Mouse (Mus musculus): ENCODE results near the gene Slc13a2. TPM values are rescaled to one million over a fixed set of nuclear protein-coding genes. Genes with fewer than 3 reads are reported as not detected.

Slc13a2 gene
- polyA plus RNA-seq, 1 experiment, result not detected

DNA sequence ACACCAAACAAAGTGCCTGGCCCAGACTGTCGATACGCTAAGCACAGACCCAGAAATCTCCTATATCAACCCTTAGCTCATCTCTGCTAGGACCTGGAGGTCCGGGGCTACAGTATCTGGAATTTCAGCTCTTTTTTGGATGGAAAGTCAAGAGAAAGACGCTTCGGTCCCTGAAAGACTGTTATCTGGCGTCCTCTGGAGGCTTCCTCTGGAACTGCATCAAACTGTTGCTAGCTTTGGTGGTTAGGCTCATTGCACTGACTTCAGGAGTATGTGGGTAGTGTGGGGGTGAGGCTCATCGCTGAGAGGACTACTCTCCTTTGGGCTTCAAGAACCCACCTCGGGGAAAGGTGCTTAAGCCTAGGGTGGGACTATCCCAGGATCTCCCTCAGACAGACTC is 22.3 kb downstream of the Slc13a2 start:
- TF ChIP-seq CTCF (IDR thresholded peaks at IDR 0.05; ENCODE audit: control insufficient read depth, insufficient read depth, low read length) (peak; percentile 52; the same call in 1 of the 2 replicates), POLR2A (IDR thresholded peaks at IDR 0.05; ENCODE audit: borderline replicate concordance, control insufficient read depth, low read depth, low read length) (no peak)
- Histone ChIP-seq H3K27ac (ENCODE audit: control insufficient read depth, insufficient read depth, low read depth, low read length, poor library complexity) (no peak overlapping the region), H3K4me3 (replicated peaks; ENCODE audit: control insufficient read depth, low read depth, low read length) (no peak overlapping the region), H3K4me1 (ENCODE audit: control insufficient read depth, insufficient read depth, low read length) (no peaks in the 10 kb centered on the region; the same call in 1 of the 2 replicates)
- WGBS, result 12% methylated on average over 8 of the region's 8 CpGs

DNA sequence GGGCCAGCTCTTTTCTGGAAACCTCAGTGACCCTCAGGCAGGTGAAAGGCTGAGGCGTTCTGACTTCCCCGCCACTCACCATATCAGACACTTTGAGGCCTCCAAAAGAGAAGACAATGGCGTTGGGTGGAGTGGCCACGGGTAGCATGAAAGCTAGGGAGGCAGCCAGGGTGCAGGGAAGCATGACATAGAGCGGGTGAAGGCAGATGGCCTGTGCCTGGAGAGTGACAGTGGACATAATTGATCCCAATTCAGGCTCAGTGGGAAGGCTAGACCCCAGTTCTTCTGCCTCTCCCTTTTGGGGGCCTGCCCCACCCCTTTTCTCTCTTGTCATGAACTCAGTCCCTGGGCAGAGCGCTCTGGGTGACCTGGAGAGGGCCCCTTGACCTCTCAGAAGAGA is 23.8 kb downstream of the Slc13a2 start:
- TF ChIP-seq CTCF (IDR thresholded peaks at IDR 0.05; ENCODE audit: control insufficient read depth, insufficient read depth, low read length), result no peak
- no peak for TF ChIP-seq POLR2A (IDR thresholded peaks at IDR 0.05; ENCODE audit: borderline replicate concordance, control insufficient read depth, low read depth, low read length)
- no peaks in the 10 kb centered on the region; the same call in 1 of the 2 replicates for H3K4me1 ChIP-seq (ENCODE audit: control insufficient read depth, insufficient read depth, low read length)
- 78% methylated on average over 6 of the region's 6 CpGs for WGBS
- no peak overlapping the region for H3K27ac ChIP-seq (ENCODE audit: control insufficient read depth, insufficient read depth, low read depth, low read length, poor library complexity)
- no peak overlapping the region for H3K4me3 ChIP-seq (replicated peaks; ENCODE audit: control insufficient read depth, low read depth, low read length)

DNA sequence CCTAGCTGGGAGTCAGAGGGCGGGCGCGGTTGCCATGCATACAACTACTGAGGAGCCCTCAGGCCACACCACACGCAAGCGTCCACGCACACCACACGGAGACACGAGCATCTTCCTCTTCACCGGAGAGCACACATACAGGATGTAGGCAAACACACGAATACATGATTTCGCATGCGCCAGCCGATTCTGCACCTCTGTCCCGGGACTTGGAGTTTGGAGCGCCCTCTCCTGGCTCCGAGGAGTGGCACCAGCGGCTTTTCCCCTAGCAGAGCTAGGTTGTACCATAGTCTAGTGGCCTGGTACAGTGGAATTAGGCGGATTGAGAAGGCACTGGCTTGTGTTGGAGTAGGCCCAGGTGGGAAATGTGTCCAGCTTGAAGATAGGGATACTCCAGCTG is 24.6 kb downstream of the Slc13a2 start:
- WGBS, result 19% methylated on average over 18 of the region's 18 CpGs
- H3K27ac ChIP-seq (ENCODE audit: control insufficient read depth, insufficient read depth, low read depth, low read length, poor library complexity), result no peak overlapping the region
- H3K4me3 ChIP-seq (replicated peaks; ENCODE audit: control insufficient read depth, low read depth, low read length), result no peak overlapping the region
- TF ChIP-seq CTCF (IDR thresholded peaks at IDR 0.05; ENCODE audit: control insufficient read depth, insufficient read depth, low read length), result peak; percentile 72
- TF ChIP-seq POLR2A (IDR thresholded peaks at IDR 0.05; ENCODE audit: borderline replicate concordance, control insufficient read depth, low read depth, low read length), result no peak
- no peaks in the 10 kb centered on the region; the same call in 1 of the 2 replicates for H3K4me1 ChIP-seq (ENCODE audit: control insufficient read depth, insufficient read depth, low read length)

DNA sequence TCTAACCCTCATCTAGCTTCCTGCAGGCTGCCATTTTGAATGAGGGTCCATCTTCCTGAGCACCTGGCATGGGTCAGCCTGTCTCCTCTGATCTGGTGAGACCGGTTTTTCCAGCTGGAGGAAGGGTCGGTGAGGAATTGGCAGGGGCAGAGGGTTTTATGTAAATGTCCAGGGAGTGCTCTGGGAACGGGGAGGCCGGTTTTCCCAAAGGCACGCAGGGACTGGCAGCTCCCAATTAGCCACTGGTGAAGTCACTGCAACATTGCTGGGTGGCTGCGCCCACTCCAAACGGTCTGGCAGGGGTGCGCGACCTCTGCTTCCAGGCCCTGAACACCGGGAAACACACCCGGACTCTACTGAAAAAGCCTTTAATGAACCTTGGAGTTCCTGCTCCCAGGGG is 25.1 kb downstream of the Slc13a2 start:
- no peak overlapping the region for H3K4me3 ChIP-seq (replicated peaks; ENCODE audit: control insufficient read depth, low read depth, low read length)
- no peaks in the 10 kb centered on the region; the same call in 1 of the 2 replicates for H3K4me1 ChIP-seq (ENCODE audit: control insufficient read depth, insufficient read depth, low read length)
- no peak for TF ChIP-seq POLR2A (IDR thresholded peaks at IDR 0.05; ENCODE audit: borderline replicate concordance, control insufficient read depth, low read depth, low read length)
- no peak for TF ChIP-seq CTCF (IDR thresholded peaks at IDR 0.05; ENCODE audit: control insufficient read depth, insufficient read depth, low read length)
- WGBS, result 72% methylated on average over 11 of the region's 11 CpGs
- H3K27ac ChIP-seq (ENCODE audit: control insufficient read depth, insufficient read depth, low read depth, low read length, poor library complexity), result no peak overlapping the region

DNA sequence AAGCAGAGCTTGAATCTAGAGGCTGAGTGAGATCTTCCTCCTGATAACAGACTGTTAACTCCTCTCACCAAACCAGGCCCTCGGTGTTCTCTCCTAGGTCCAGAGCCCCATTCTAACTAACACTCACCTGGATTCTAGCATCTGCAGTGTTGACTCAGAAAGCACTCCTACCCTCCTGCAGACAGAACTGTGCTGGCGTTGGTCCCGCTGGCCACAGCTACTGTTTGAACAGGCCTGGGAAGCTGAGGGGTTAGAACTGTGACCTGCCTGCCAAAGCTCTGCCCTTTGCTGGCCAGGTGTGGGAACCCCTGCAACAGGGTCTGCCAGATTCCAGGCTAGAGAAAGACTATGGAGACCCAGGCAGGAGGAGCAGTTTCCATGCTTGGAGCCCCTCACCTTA is 29.3 kb downstream of the Slc13a2 start:
- H3K4me3 ChIP-seq (replicated peaks; ENCODE audit: control insufficient read depth, low read depth, low read length), result no peak overlapping the region
- H3K27ac ChIP-seq (ENCODE audit: control insufficient read depth, insufficient read depth, low read depth, low read length, poor library complexity), result no peak overlapping the region
- 74% methylated on average over 3 of the region's 3 CpGs for WGBS
- no peak for TF ChIP-seq CTCF (IDR thresholded peaks at IDR 0.05; ENCODE audit: control insufficient read depth, insufficient read depth, low read length)
- TF ChIP-seq POLR2A (IDR thresholded peaks at IDR 0.05; ENCODE audit: borderline replicate concordance, control insufficient read depth, low read depth, low read length), result no peak
- H3K4me1 ChIP-seq (ENCODE audit: control insufficient read depth, insufficient read depth, low read length), result no peaks in the 10 kb centered on the region; the same call in 1 of the 2 replicates

DNA sequence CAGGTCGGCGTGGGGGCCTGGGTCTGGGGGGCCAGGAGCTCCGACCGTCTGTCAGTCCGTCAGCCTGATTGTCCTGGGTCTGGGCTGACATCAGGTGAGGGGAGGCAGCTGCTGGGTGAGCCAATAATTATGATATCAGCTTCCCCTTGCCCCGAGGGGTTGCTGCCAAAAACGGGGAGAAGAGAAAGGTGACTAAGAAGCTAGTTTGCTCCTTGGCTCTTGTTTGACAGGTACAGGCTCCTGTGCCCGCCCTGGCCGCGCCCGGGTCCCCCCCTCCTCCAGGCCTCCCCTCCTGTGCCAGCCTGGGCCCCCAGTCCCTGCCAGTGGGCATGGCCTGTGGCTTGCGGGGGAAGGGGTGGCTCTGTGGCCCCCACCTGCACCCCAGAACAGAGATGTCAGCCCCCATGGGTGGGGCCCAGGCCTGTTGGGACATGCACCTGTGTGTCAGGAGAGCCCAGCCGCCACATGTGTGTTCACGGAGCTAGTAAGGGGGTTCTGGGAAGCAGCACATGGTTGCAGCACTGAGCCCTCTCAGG is 35.4 kb downstream of the Slc13a2 start, which contains the start of gene Foxn1:
Foxn1 (minus strand) TSS at position 51 of the 536 bp plus-strand sequence.
- Histone ChIP-seq H3K4me1 (ENCODE audit: control insufficient read depth, insufficient read depth, low read length) (no peaks in the 10 kb centered on the region), H3K27ac (ENCODE audit: control insufficient read depth, insufficient read depth, low read depth, low read length, poor library complexity) (no peak within 1 kb of the TSS; the same call in 1 of the 2 replicates), H3K4me3 (replicated peaks; ENCODE audit: control insufficient read depth, low read depth, low read length) (no peak within 1 kb of the TSS)
- TF ChIP-seq CTCF (IDR thresholded peaks at IDR 0.05; ENCODE audit: control insufficient read depth, insufficient read depth, low read length) (no peak), POLR2A (IDR thresholded peaks at IDR 0.05; ENCODE audit: borderline replicate concordance, control insufficient read depth, low read depth, low read length) (no peak)
- WGBS, result 75% methylated on average over 14 of the region's 14 CpGs

DNA sequence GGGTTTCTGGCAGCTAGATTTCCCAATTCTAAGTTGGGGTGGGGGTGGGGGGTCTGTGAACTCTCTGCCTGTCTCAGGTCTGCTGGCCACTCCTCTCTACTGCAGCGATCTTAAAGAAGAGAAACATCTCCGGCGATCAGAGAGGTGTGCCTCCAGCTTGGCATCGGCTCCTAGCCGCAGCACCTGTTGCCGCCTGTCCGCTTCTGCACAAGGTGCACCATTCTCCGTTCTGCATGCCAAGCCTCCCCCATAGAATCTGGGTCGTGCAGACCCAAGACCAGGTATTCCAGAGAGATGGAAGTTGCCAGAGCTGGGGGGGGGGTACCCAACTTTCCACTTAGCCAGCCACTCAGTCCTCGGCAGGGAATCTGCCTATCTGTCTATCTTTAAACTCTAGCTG is 36.2 kb downstream of the Slc13a2 start:
- no peak overlapping the region for H3K27ac ChIP-seq (ENCODE audit: control insufficient read depth, insufficient read depth, low read depth, low read length, poor library complexity)
- H3K4me3 ChIP-seq (replicated peaks; ENCODE audit: control insufficient read depth, low read depth, low read length), result no peak overlapping the region
- WGBS, result 83% methylated on average over 10 of the region's 10 CpGs
- no peaks in the 10 kb centered on the region for H3K4me1 ChIP-seq (ENCODE audit: control insufficient read depth, insufficient read depth, low read length)
- TF ChIP-seq CTCF (IDR thresholded peaks at IDR 0.05; ENCODE audit: control insufficient read depth, insufficient read depth, low read length) (no peak), POLR2A (IDR thresholded peaks at IDR 0.05; ENCODE audit: borderline replicate concordance, control insufficient read depth, low read depth, low read length) (no peak)

DNA sequence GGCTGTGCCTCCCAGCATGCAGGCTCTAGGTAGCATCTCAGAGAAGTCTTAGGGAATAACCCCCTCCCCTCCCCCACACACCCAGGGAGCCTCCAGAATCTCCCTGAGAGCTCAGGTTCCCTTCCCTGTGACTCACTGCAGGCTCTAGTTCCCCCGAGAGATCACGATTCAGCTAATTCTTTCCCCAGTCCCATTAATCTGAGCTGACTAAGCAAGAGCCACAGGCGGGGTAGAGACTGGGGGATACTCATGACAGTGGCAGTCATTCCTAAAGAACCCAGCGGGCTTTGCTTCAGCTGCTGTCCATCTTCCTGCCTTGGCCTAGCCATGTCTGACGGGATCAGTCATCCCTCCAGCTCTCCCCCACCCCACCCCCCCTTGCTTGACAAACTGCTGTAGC is 39.3 kb downstream of the Slc13a2 start:
- 65% methylated on average over 5 of the region's 5 CpGs for WGBS

DNA sequence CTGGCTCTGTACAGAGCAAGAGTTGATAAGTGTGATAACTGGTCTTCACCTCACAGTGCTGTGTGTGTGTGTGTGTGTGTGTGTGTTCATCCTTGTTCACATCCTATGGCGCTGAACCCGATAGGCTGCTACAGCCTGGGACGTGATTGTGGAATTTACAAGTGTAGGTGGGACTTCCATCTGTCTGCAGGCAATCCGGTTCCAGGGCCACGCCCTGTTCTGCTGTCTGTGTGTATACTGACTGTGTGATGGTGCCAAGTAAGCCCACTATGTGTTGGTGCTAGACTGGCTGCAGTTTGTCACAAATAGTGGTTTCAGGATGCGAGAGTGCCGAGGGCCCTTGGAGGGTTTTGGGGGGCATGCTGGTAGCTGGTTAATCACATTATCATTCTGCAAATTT is 39.7 kb downstream of the Slc13a2 start:
- no peaks in the 10 kb centered on the region for H3K4me1 ChIP-seq (ENCODE audit: control insufficient read depth, insufficient read depth, low read length)
- H3K27ac ChIP-seq (ENCODE audit: control insufficient read depth, insufficient read depth, low read depth, low read length, poor library complexity), result no peak overlapping the region
- TF ChIP-seq POLR2A (IDR thresholded peaks at IDR 0.05; ENCODE audit: borderline replicate concordance, control insufficient read depth, low read depth, low read length), result no peak
- no peak for TF ChIP-seq CTCF (IDR thresholded peaks at IDR 0.05; ENCODE audit: control insufficient read depth, insufficient read depth, low read length)
- no peak overlapping the region for H3K4me3 ChIP-seq (replicated peaks; ENCODE audit: control insufficient read depth, low read depth, low read length)
- WGBS, result 77% methylated on average over 7 of the region's 7 CpGs

More for the DNA sequence above, 39.3 kb downstream of the Slc13a2 start:
- H3K4me1 ChIP-seq (ENCODE audit: control insufficient read depth, insufficient read depth, low read length), result no peaks in the 10 kb centered on the region
- no peak overlapping the region for H3K4me3 ChIP-seq (replicated peaks; ENCODE audit: control insufficient read depth, low read depth, low read length)
- H3K27ac ChIP-seq (ENCODE audit: control insufficient read depth, insufficient read depth, low read depth, low read length, poor library complexity), result no peak overlapping the region
- TF ChIP-seq CTCF (IDR thresholded peaks at IDR 0.05; ENCODE audit: control insufficient read depth, insufficient read depth, low read length), result no peak
- TF ChIP-seq POLR2A (IDR thresholded peaks at IDR 0.05; ENCODE audit: borderline replicate concordance, control insufficient read depth, low read depth, low read length), result no peak

All from bone marrow, adult 2 months (tissue).